Mouse (Mus musculus) thymus, postnatal 14 days (tissue): ENCODE results near the gene Prkaa2.

Source experiments
- DNase-seq: peaks from one replicate; pipeline ENCODE4 v3.0.0; 2021

Gene Prkaa2

GRCm38 (mm10) chr4:105109199-105109989, at the start of gene Prkaa2:
Prkaa2 (minus strand) TSS chr4:105109890.
- DNase-seq = peak; percentile 73

- no peak for DNase-seq
Observed at GRCm38 (mm10) chr4:105159531-105159870, 49.8 kb upstream of the Prkaa2 start.

- DNase-seq = no peak
Observed at GRCm38 (mm10) chr4:105158651-105159530, 49.2 kb upstream of the Prkaa2 start.

DNA sequence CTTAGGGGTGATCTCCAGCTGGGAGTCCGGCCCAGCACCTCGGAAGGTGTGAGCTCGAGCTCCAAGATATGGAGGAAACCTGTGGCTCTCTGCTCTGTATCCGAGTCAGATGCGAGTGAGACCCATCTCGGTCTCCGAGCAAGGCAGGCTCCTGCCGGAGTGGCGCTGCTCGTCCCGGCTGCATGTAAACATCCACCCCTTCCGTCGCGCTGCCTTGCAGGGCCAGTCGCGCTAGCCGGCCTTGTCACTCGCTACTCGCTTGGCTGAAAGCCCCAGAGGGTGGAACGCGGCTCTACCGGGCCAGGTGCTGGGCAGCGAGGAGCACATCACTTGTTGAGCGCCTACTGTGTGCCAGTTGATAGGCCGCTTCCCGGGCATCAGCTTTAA, 48.5 kb upstream of the Prkaa2 start:
- DNase-seq = peak; percentile 77

- peak; percentile 60 for DNase-seq
Observed at GRCm38 (mm10) chr4:105157276-105158168, 47.8 kb upstream of the Prkaa2 start, which contains the start of gene Plpp3. Plpp3 (plus strand) TSS chr4:105157347.

GRCm38 (mm10) chr4:105156955-105157275, 47.2 kb upstream of the Prkaa2 start:
- no peak for DNase-seq

- no peak for DNase-seq
Observed at GRCm38 (mm10) chr4:105156281-105156680, 46.6 kb upstream of the Prkaa2 start.

- DNase-seq = no peak
Observed at GRCm38 (mm10) chr4:105153227-105153626, 43.5 kb upstream of the Prkaa2 start.

DNA sequence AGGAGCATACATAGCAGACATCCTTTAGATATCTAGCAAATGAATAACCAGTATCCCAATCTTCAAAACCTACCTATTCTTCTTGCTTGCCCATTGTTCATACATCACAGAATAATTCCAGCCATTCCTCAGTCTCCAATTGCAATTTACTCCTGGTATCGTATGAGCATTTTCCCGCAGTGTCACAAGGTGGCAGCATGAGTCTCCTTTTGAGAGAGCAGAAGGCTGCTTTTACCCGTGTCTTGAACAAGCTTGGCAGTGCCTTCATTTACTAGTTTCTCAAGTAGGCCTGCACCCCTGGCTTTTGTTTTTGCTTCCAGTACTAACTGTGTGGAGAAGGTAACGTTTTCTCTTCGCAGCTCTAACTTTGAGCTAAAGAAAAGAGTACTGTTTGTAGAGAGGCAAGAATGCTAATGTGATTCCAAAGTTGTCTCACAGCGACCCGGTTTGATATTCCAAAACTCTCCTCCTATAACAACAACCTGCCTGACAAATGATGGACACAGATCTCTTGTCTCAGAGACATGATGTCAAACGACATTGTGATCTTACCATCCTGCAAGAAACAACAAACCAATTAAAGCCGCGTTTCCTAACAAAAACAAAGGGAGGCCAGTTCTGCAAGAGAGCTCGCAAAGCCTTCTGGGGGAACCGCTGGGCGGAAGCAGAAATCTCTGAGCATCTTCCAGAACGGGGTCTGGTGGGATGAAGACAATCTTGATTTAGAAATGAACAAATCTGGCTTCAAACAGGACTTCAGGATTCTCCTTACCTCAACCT, 42.4 kb upstream of the Prkaa2 start:
- peak; percentile 66 for DNase-seq

DNA sequence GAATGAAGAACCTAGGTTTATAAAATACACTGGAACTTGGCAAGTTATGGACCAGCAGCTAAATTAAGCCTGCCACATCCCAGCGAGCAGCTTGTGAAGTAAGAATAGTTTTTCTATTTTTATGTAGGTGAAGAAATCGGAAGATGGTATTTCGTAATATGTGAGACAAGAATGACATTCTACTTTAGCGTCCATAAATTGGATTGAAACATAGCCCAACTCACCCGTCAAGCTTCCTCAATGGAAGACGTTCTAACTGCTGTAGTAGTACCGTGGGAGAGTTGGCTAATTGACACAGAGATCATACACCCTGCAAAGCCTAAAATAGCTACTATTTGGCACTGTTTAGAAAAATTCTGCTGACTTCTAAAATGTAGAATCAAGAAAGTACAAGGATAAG, 39.8 kb upstream of the Prkaa2 start:
- no peak for DNase-seq

- no peak for DNase-seq
Observed at GRCm38 (mm10) chr4:105133350-105134050, 23.8 kb upstream of the Prkaa2 start.

DNA sequence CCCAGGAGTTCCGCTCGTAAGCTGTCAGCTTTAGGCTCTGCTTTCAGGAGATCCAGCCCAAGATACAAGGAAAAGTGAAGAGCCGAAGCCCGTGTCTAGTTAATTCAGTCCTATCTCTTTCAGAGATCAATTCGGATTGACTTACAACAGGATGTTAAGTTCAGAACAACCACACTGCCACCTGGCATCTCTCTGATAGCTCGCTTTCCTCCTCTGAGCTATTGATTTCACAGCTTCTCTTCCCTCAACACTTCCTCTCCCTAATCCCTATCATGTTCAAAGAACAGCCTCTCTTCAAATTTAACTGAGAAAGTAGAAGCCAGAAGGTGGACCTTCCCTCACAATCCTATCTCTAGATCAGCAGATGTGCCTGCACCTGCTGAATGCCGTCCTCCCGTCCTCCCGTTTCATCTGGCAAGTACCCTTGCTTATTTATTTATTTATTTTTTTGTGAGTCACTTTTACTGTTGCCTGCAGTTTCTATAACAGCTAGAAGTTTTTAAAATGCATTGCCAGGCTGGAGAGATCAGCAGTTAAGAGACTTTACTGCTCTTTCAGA, 22.1 kb upstream of the Prkaa2 start:
- peak; percentile 50 for DNase-seq

DNA sequence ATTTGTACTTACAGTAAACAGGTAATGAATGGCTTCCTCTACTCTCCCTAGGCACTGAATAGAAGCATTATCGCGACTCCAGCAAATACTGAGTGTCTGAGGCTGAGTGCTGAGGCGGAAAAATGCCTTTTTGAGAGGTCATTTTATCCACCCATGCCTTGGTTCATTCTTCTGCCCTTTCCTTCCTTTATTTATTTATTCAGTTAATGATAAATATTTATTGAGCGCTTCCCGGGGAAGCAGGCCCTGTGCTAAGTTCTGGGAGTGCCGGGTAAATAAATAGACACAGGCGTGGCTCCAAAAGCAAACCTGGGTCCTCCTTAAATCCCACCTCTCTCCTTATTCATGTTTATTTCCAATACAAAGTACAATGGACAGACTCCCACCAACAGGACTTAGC, 19.5 kb upstream of the Prkaa2 start:
- no peak for DNase-seq

- DNase-seq = peak; percentile 51
Observed at GRCm38 (mm10) chr4:105122429-105122828, 12.7 kb upstream of the Prkaa2 start.

DNA sequence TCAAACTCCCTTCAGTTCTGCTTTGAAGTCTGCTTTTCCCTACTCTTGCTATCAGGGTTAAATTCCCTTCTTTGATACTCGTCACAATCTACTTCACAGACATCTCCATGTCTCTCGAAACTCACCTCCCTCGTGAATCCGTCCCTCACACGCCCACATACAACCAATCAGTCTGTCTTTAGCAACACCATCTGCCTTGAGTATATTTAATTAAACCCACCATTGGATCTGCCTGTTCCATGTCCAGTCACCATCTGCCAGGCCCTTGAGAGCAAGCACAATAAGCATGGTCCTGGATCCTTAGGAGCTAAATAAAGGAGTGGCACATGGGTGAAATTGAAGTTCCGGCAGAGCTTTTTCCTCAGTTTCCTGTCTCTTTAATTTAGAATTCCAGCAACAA, 11.4 kb upstream of the Prkaa2 start:
- no peak for DNase-seq

GRCm38 (mm10) chr4:105113468-105113867, 3.8 kb upstream of the Prkaa2 start:
- DNase-seq = no peak

DNA sequence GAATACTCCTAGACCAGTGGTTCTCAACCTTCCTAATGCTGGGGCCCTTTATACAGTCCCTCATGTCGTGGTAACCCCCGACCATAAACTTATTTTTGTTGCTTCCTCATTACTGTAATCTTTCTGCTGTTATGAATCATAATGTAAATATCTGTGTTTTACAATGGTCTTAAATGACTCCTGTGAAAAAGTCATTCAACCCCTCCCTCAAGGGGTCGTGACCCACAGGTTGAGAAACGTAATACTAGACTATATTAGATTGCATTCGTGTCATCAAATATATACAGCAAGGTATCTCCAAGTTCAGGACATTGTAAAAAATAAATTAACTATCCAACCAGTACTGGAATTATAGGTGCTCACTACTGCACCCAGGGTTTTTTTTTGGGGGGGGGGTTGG, 3.4 kb upstream of the Prkaa2 start:
- no peak for DNase-seq

DNA sequence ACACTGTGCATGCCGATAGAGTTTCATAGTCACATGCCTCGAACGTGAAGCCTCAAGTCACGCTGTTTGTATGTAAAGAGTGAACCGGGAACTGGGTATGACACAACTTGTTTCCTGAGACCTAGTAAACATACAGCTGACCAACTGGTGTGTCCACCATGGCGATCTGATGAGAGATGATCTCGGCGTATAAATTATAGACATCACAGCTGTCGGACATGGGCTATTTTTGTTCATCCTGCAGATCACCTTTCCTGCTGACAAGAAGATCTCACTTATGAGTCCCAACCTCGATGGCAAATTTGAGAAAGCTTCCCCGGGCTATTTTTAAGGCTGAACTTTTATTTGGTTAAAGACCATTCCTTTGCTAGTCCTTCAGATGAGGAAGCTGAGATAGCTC, 2.1 kb upstream of the Prkaa2 start:
- DNase-seq = no peak

DNA sequence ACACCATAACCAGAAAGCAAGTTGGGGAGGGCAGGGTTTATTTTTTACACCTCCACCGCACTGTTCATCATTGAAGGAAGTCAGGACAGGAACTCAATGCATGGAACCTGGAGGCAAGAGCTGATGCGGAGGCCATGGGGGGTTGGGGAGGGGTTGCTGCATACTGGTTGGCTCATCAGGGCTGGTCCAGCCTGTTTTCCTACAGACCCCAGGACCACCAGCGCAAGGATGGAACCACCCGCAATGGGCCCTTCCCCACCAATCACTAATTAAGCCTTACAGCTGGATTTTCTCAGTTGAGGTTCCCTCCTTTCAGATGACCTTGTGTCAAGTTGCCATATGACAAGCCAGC, 970 bp upstream of the Prkaa2 start:
- no peak for DNase-seq

- DNase-seq = no peak
Observed at GRCm38 (mm10) chr4:105109990-105110683, 447 bp upstream of the Prkaa2 start.

GRCm38 (mm10) chr4:105108641-105109198, 970 bp downstream of the Prkaa2 start:
- DNase-seq = no peak
